Mouse (Mus musculus): ENCODE data around the gene Mocs1. TPM values are rescaled to one million over a fixed set of nuclear protein-coding genes. Genes with fewer than 3 reads are reported as not detected.
"Not testable (repeated sequence)": the region's sequence is repeated elsewhere in the genome, so short reads cannot be mapped to it uniquely, and the experiment has no call there.

The Mocs1 gene
- total RNA-seq, 2 experiments from 2014 or later: 22.3 to 26.8 TPM

- DNase-seq: peak; percentile 21 to 43
- intact Hi-C loops (cut with DNase I): no loop called here
Observed at GRCm38 (mm10) chr17:49430136-49430535, 2.0 kb downstream of the Mocs1 start.

- intact Hi-C loops (cut with DNase I): no loop called here
Observed at GRCm38 (mm10) chr17:49431176-49431575, 3.0 kb downstream of the Mocs1 start.

GRCm38 (mm10) chr17:49432071-49432711, 4.0 kb downstream of the Mocs1 start:
- peak; percentile 65 to 72 for DNase-seq
- intact Hi-C loops (cut with DNase I): no loop called here

More at GRCm38 (mm10) chr17:49431176-49431575, 3.0 kb downstream of the Mocs1 start:
- DNase-seq: no peak

- intact Hi-C loops (cut with DNase I): no loop called here
- DNase-seq: no peak
Observed at GRCm38 (mm10) chr17:49433071-49433470, 4.9 kb downstream of the Mocs1 start.

- no peak for DNase-seq
- intact Hi-C loops (cut with DNase I): no loop called here
Observed at GRCm38 (mm10) chr17:49434236-49434635, 6.1 kb downstream of the Mocs1 start.

GRCm38 (mm10) chr17:49435081-49435480, 6.9 kb downstream of the Mocs1 start:
- intact Hi-C loops (cut with DNase I): no loop called here

GRCm38 (mm10) chr17:49436631-49437030, 8.5 kb downstream of the Mocs1 start:
- intact Hi-C loops (cut with DNase I): no loop called here
- no peak for DNase-seq

More at GRCm38 (mm10) chr17:49435081-49435480, 6.9 kb downstream of the Mocs1 start:
- DNase-seq: no peak

GRCm38 (mm10) chr17:49437306-49437705, 9.1 kb downstream of the Mocs1 start:
- intact Hi-C loops (cut with DNase I); DNase-seq: not testable (repeated sequence)

- intact Hi-C loops (cut with DNase I): loop anchor here (1.0 kb wide), 1 partner anchor 10 kb away; no protein-coding TSS in a partner anchor
Observed at GRCm38 (mm10) chr17:49438822-49439574, 10.8 kb downstream of the Mocs1 start.

GRCm38 (mm10) chr17:49439706-49440105, 11.5 kb downstream of the Mocs1 start:
- intact Hi-C loops (cut with DNase I): no loop called here
- no peak for DNase-seq

More at GRCm38 (mm10) chr17:49438822-49439574, 10.8 kb downstream of the Mocs1 start:
- no peak for DNase-seq

GRCm38 (mm10) chr17:49440331-49441130, 12.4 kb downstream of the Mocs1 start:
- intact Hi-C loops (cut with DNase I): no loop called here
- no peak for DNase-seq

GRCm38 (mm10) chr17:49442841-49443240, 14.7 kb downstream of the Mocs1 start:
- intact Hi-C loops (cut with DNase I); DNase-seq: not testable (repeated sequence)

GRCm38 (mm10) chr17:49448570-49449229, 20.5 kb downstream of the Mocs1 start:
- DNase-seq: no peak
- intact Hi-C loops (cut with DNase I): loop anchor here (1.0 kb wide), 1 partner anchor 10 kb away; no protein-coding TSS in a partner anchor

GRCm38 (mm10) chr17:49449230-49449608, 21.1 kb downstream of the Mocs1 start:
- intact Hi-C loops (cut with DNase I): loop anchor here (1.0 kb wide), 1 partner anchor 11 kb away; no protein-coding TSS in a partner anchor
- DNase-seq: no peak

- intact Hi-C loops (cut with DNase I): no loop called here
- DNase-seq: no peak
Observed at GRCm38 (mm10) chr17:49450922-49451321, 22.8 kb downstream of the Mocs1 start.

- intact Hi-C loops (cut with DNase I): no loop called here
Observed at GRCm38 (mm10) chr17:49456334-49456733, 28.2 kb downstream of the Mocs1 start.

GRCm38 (mm10) chr17:49457833-49458232, 29.7 kb downstream of the Mocs1 start:
- intact Hi-C loops (cut with DNase I): no loop called here
- peak in 1 of 2 experiments; percentile 1 for DNase-seq

More at GRCm38 (mm10) chr17:49456334-49456733, 28.2 kb downstream of the Mocs1 start:
- no peak for DNase-seq

GRCm38 (mm10) chr17:49458386-49458785, 30.2 kb downstream of the Mocs1 start:
- intact Hi-C loops (cut with DNase I): no loop called here
- DNase-seq: no peak

- no peak for DNase-seq
- intact Hi-C loops (cut with DNase I): loop anchor here (5.0 kb wide), 1 partner anchor 152 kb away; the partner anchor contains the start of gene Kif6
Observed at GRCm38 (mm10) chr17:49464884-49465283, 36.7 kb downstream of the Mocs1 start.

- intact Hi-C loops (cut with DNase I): loop anchor here (1.0 to 5.0 kb wide), 4 partner anchors 61 to 430 kb away; partner anchors contain the start of gene Kif6
Observed at GRCm38 (mm10) chr17:49468223-49468622, 40.1 kb downstream of the Mocs1 start.

More at GRCm38 (mm10) chr17:49468223-49468622, 40.1 kb downstream of the Mocs1 start:
- peak; percentile 83 to 88 for DNase-seq
